Mouse (Mus musculus): Measurements from ENCODE around the gene Pim3. TPM values are rescaled to one million over a fixed set of nuclear protein-coding genes. Genes with fewer than 3 reads are reported as not detected.

The Pim3 gene
- polyA plus RNA-seq, 1 experiment from 2014 or later = 45.3 TPM

- peak overlapping the region; percentile 91 for H3K4me3 ChIP-seq
- peak; percentile 8; the same call in 1 of the 2 replicates for ATAC-seq (ENCODE audit: low FRiP score)
- peak overlapping the region; percentile 97 for H3K4me2 ChIP-seq (replicated peaks)
- H3K9me3 ChIP-seq (replicated peaks) = no peaks in the 10 kb centered on the region
- peak overlapping the region; percentile 91 for H3K9ac ChIP-seq
- H3K4me1 ChIP-seq = peaks cover 42% of the 10 kb centered on the region
- H3K27me3 ChIP-seq = no peaks in the 10 kb centered on the region
- H3K36me3 ChIP-seq = peaks cover 27% of the 10 kb centered on the region
- 36% methylated on average over 22 of the region's 22 CpGs for WGBS
- H3K27ac ChIP-seq = peak overlapping the region; percentile 97
These were observed 2.5 kb downstream of the Pim3 start for GRCm38 (mm10) chr15:88864270-88865030.

GRCm38 (mm10) chr15:88865061-88865460 is 3.1 kb downstream of the Pim3 start:
- peaks cover 42% of the 10 kb centered on the region for H3K4me1 ChIP-seq
- peak overlapping the region; percentile 97 for H3K4me2 ChIP-seq (replicated peaks)
- ATAC-seq (ENCODE audit: low FRiP score) = no peak
- H3K9ac ChIP-seq = peak overlapping the region; percentile 13; the same call in 1 of the 2 replicates
- no peak overlapping the region for H3K27ac ChIP-seq
- H3K36me3 ChIP-seq = peaks cover 27% of the 10 kb centered on the region
- H3K27me3 ChIP-seq = no peaks in the 10 kb centered on the region
- 87% methylated on average over 14 of the region's 14 CpGs for WGBS
- H3K9me3 ChIP-seq (replicated peaks) = no peaks in the 10 kb centered on the region
- peak overlapping the region; percentile 91; the same call in 1 of the 2 replicates for H3K4me3 ChIP-seq

GRCm38 (mm10) chr15:88865888-88866695 is 4.1 kb downstream of the Pim3 start:
- Histone ChIP-seq H3K27ac (no peak overlapping the region), H3K4me2 (replicated peaks) (no peak overlapping the region), H3K27me3 (no peaks in the 10 kb centered on the region), H3K9ac (no peak overlapping the region), H3K36me3 (peaks cover 27% of the 10 kb centered on the region), H3K9me3 (replicated peaks) (no peaks in the 10 kb centered on the region), H3K4me3 (no peak overlapping the region), H3K4me1 (peaks cover 42% of the 10 kb centered on the region)
- WGBS = 87% methylated on average over 4 of the region's 4 CpGs
- ATAC-seq (ENCODE audit: low FRiP score) = no peak

DNA sequence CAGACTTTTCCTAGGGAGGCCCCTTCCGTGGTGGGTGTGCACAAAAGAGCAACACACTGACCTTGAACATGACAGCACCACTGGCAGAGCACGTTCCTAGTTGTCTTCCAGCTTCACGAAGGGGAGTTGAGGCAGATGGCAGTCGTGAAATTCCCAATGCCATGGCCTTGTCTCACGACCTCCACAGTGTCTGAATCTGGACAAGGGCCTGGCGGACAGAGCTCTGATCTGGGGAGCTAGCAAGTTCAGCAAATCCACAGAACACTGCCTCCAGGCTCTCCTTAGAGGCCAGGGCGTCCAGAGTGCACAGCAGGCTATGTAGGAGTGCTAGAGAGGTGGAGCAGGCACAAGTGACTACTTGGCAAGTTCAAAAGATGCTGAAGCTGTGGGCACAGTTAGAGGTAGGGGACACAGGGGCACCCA is 5.0 kb downstream of the Pim3 start:
- Histone ChIP-seq H3K4me1 (peaks cover 36% of the 10 kb centered on the region), H3K36me3 (peaks cover 27% of the 10 kb centered on the region), H3K4me2 (replicated peaks) (no peak overlapping the region), H3K27ac (no peak overlapping the region), H3K9me3 (replicated peaks) (no peaks in the 10 kb centered on the region), H3K27me3 (no peaks in the 10 kb centered on the region), H3K4me3 (no peak overlapping the region), H3K9ac (no peak overlapping the region)
- WGBS = 63% methylated on average over 7 of the region's 7 CpGs
- ATAC-seq (ENCODE audit: low FRiP score) = no peak

DNA sequence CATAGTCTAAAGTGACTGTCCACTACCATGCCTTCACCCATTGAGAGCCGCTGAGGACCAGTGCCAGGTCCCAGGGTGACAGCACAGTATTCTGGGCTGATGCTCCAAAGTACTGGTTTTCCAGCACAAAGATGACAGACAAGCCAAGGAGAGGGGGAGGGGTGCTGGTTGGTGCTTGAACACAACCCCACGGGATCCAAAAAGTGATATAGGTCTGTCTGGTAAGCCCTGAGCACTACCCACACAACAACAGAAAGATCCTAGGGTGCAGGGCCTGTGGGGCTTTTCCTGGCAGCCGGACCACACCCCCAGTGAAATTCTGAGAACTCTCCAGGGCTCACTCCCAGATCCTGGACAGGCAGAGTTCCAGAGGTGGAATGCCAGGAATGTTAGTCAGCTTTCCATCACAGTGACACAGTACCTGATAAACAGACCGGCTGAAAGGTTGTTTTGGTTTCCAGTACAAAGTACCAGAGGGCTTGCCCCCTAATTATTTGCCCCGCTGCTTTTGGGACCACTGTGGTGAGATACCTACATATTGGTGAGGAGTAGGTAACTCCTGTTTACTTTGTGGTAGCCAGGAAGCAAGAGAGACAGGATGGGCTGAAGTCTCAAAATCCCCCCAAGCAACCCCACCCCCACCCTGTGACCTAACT is 5.5 kb downstream of the Pim3 start:
- H3K9ac ChIP-seq = no peak overlapping the region
- no peak overlapping the region for H3K27ac ChIP-seq
- no peak overlapping the region for H3K4me3 ChIP-seq
- H3K4me2 ChIP-seq (replicated peaks) = no peak overlapping the region
- no peaks in the 10 kb centered on the region for H3K27me3 ChIP-seq
- H3K9me3 ChIP-seq (replicated peaks) = no peaks in the 10 kb centered on the region
- H3K36me3 ChIP-seq = peaks cover 27% of the 10 kb centered on the region
- H3K4me1 ChIP-seq = peaks cover 36% of the 10 kb centered on the region
- WGBS = 41% methylated on average over 5 of the region's 5 CpGs
- ATAC-seq (ENCODE audit: low FRiP score) = no peak

- Histone ChIP-seq H3K27me3 (no peaks in the 10 kb centered on the region), H3K9ac (no peak overlapping the region), H3K27ac (no peak overlapping the region; the same call in 1 of the 2 replicates), H3K4me1 (peaks cover 32% of the 10 kb centered on the region), H3K4me2 (replicated peaks) (no peak overlapping the region), H3K9me3 (replicated peaks) (no peaks in the 10 kb centered on the region), H3K36me3 (peaks cover 27% of the 10 kb centered on the region), H3K4me3 (no peak overlapping the region)
- 89% methylated on average over 6 of the region's 6 CpGs for WGBS
- ATAC-seq (ENCODE audit: low FRiP score) = no peak
These were observed 6.2 kb downstream of the Pim3 start for GRCm38 (mm10) chr15:88868024-88868742.

DNA sequence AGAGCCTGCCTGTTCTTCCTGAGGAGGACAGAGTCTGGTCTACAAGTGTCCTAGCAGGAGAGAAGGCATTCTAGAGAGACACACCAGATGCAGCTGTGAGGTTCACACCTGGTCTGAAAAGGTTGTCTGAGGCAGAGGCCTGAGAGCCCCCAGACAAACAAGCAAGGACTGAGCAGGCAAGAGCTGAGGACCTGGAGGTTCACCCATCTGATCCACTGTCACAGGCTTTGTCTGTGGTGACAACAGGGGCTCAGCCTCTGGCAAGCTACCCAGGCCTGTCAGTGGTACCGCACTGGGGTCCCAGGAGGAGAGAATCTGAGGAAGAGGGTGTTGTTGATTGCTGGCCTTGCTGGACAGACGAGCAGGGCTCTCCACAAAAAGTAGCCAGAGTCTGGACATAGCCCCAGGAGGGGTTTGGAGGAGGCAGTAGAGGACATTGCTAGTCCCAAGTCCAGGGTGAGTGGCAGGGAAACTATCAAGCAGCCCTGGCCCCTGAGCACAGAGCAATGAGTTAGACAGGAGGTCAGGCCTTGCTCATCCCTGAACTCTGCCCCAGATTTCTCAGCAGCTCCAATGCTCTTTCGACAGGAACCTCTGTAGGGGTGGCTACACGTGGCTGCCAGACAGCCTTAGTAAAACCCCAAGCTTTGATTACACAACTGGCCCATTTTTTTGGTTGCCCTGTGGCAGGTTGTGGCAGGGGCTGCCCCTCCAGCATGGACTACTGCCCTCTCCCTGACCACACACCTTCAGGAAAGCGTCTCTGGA is 8.6 kb downstream of the Pim3 start:
- no peak overlapping the region for H3K4me2 ChIP-seq (replicated peaks)
- no peak overlapping the region for H3K4me3 ChIP-seq
- H3K4me1 ChIP-seq = peaks cover 16% of the 10 kb centered on the region
- H3K27me3 ChIP-seq = peaks cover 3% of the 10 kb centered on the region; the same call in 1 of the 2 replicates
- WGBS = 80% methylated on average over 5 of the region's 5 CpGs
- H3K36me3 ChIP-seq = peaks cover 15% of the 10 kb centered on the region; the same call in 1 of the 2 replicates
- H3K9ac ChIP-seq = no peak overlapping the region
- ATAC-seq (ENCODE audit: low FRiP score) = no peak
- H3K9me3 ChIP-seq (replicated peaks) = no peaks in the 10 kb centered on the region
- H3K27ac ChIP-seq = no peak overlapping the region

DNA sequence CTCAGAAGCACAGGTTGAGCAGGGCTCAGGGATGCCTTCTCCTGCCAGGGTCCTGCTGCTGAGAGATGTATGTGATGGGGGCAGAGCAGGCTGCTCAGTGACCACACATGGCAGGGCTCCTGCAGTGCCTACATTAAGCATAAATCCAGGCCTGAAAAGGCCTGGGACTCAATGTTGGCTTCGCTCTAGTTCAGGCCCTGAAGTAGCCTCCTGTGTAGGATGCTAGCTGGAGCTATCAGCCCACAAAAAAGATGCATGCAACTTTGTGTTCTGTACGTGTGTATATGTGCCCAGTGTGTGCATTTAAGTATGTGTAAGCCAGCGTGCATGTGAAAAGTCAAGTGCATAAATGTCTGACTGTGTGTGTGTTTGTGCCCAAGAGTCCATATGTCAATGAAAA is 12.1 kb downstream of the Pim3 start:
- Histone ChIP-seq H3K9me3 (replicated peaks) (no peaks in the 10 kb centered on the region), H3K4me2 (replicated peaks) (no peak overlapping the region), H3K27ac (no peak overlapping the region), H3K36me3 (no peaks in the 10 kb centered on the region), H3K4me1 (0 out of 2 replicates have a peak, but pooled peaks cover 7% of the 10 kb centered on the region), H3K4me3 (no peak overlapping the region), H3K27me3 (peaks cover 5% of the 10 kb centered on the region; the same call in 1 of the 2 replicates), H3K9ac (no peak overlapping the region)
- 90% methylated on average over 3 of the region's 3 CpGs for WGBS
- ATAC-seq (ENCODE audit: low FRiP score) = no peak

GRCm38 (mm10) chr15:88874477-88874876 is 12.5 kb downstream of the Pim3 start:
- no peak overlapping the region for H3K4me3 ChIP-seq
- H3K27ac ChIP-seq = no peak overlapping the region
- peaks cover 5% of the 10 kb centered on the region; the same call in 1 of the 2 replicates for H3K27me3 ChIP-seq
- H3K36me3 ChIP-seq = no peaks in the 10 kb centered on the region
- H3K4me2 ChIP-seq (replicated peaks) = no peak overlapping the region
- 0 out of 2 replicates have a peak, but pooled peaks cover 7% of the 10 kb centered on the region for H3K4me1 ChIP-seq
- ATAC-seq (ENCODE audit: low FRiP score) = no peak
- no peaks in the 10 kb centered on the region for H3K9me3 ChIP-seq (replicated peaks)
- 89% methylated on average over 6 of the region's 6 CpGs for WGBS
- H3K9ac ChIP-seq = no peak overlapping the region

DNA sequence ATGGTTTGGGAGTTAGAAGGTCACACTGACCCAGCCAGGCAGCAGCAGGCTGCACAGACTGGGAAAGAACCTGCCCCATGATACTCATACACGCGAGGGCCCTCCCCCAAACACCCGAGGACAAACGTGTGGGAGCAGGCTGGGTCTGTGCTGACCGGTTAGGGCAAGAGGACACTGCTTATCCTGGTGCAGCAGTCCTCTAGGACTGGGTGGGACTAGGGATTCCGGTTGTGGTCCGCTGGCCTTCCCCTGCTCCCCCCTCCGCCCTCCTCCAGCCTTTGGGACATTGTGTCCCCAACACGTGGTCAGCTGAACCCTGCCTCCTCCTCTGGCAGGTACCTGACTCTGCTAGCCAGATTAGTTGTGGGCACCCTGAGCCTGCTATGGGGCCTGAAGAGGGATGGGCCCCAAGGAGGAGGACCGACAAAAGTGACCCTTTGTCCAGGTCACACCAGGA is 13.7 kb downstream of the Pim3 start:
- no peak for ATAC-seq (ENCODE audit: low FRiP score)
- H3K4me3 ChIP-seq = no peak overlapping the region
- 34% methylated on average over 10 of the region's 10 CpGs for WGBS
- no peak overlapping the region for H3K9ac ChIP-seq
- peaks cover 5% of the 10 kb centered on the region; the same call in 1 of the 2 replicates for H3K27me3 ChIP-seq
- no peak overlapping the region for H3K4me2 ChIP-seq (replicated peaks)
- H3K4me1 ChIP-seq = 0 out of 2 replicates have a peak, but pooled peaks cover 7% of the 10 kb centered on the region
- H3K9me3 ChIP-seq (replicated peaks) = no peaks in the 10 kb centered on the region
- no peak overlapping the region for H3K27ac ChIP-seq
- H3K36me3 ChIP-seq = no peaks in the 10 kb centered on the region
